Mouse (Mus musculus) cerebellum, adult 9-11 months (tissue): ENCODE measurements around the gene Il4.
"Not testable (repeated sequence)": the region's sequence is repeated elsewhere in the genome, so short reads cannot be mapped to it uniquely, and the experiment has no call there.

Experiments
- DNase-seq: peaks from one replicate; pipeline ENCODE4 v3.0.0; 2022

Gene Il4

DNA sequence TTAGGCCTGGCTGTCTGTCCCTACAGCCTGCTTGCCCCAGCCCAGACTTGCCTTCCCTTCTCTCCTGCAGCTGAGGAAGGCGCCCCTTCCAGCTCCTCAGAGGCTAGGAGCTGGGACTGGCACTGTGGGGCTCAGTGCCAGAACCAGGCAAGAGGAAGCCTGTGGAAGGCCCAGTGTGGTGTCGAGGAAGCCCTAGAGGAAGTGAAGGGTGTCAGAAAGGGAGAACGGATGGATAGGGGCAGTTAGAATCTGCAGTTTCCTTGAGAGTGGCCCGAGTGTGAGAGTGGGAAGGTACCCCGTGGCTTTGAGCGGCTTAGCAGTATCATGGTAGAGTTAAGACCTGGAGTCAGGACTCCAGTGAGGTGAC is 4.0 kb upstream of the Il4 start:
- DNase-seq = no peak

DNA sequence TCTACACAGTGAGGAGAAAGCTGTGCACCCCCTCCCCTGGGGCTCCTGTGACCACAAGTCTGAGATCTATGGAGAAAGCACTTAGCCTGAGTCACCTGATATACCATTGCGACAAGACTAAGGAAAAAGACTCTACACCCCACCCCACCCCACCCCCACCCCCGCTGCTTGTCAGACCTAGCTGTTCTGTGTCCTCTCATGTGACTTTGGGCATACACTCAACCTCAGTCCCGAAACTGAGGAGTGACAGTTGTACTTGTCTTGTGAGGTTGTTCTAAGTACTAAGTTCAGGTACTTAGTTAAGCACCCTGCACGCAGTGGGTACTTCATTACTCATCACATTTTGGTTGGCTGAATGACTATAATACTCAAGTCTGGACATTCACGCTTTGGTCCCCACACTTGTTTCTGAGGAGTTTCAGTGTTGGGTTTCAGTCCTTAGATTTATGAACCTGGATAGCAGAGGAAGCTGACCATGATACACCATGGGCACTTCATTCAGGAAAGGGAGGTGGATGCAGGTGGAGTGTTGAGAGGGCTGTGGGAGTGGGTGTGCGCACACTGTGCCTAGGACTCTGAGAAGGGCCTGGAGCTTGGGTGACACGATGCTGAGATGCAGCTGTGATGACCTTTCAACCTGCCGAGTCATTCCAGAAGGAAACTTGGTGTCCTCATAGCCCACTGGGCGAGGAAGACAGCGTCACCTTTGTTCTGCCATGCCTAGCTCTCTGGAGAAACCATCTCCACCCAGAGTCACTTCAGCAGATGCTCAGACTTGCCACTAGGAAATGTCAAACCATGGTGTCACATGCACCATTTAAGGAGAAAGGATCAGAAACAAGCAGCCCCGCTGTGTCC is 3.3 kb upstream of the Il4 start:
- DNase-seq = no peak

DNA sequence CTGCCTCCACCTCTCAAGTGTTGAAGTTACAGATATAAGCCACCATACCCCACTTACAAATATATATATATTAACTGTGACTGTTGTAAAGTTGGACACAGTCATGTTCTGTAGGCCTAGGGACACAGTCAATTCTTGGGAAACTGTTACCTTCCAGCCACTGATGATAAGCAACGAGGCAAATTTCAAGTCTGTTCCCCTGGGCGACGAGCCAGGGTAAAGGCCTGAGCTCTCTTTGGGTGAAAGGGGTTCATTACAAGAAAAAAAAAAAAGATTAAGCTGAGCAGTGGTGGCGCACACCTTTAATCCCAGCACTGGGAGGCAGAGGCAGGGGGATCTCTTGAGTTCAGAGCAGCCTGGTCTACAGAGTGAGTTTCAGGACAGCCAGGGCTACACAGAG is 1.6 kb upstream of the Il4 start:
- no peak for DNase-seq

DNA sequence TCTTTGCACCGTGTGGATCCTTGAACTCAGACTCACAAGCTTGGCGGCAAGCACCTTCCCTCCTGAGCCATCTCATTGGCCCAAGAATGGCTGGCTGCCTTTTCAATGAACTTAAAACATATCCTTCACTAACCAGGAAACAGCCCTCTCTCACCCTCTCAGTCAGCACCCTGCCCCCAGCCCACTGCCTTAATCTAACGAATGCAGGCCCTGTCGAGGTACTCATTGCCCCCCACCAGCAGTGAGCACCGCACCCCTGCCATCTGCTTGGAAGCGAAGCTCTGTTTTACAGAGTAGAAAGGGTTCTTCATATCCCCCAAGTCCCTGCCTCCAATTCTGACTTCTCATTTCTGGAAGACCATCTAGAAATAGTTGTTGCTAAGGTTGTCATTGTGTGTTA is 959 bp upstream of the Il4 start:
- DNase-seq = no peak

DNA sequence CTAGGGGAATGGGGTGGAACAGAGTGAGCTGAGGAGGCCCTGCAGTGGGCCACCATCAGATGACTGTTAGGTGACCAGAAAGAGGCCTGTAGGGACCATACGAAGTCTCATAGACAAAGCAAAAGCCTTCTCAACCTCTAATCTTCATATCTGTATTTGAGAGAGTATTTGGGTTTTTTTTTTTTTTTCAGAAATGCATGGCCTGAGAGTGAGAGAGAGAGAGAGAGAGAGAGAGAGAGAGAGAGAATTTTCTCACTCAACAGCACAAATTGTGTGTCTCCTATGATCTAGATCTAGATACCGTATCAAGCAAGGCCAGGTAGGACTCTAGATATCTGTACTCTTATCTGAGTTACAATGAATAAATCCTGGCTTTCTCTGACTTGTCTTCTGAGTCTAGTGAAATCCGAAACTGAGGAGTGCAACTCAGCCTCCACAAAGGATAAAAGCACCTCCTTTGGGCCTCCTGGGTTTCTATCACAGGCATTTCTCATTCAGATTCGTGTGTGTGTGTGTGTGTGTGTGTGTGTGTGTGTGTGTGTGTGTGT is 833 bp downstream of the Il4 start:
- no peak for DNase-seq

DNA sequence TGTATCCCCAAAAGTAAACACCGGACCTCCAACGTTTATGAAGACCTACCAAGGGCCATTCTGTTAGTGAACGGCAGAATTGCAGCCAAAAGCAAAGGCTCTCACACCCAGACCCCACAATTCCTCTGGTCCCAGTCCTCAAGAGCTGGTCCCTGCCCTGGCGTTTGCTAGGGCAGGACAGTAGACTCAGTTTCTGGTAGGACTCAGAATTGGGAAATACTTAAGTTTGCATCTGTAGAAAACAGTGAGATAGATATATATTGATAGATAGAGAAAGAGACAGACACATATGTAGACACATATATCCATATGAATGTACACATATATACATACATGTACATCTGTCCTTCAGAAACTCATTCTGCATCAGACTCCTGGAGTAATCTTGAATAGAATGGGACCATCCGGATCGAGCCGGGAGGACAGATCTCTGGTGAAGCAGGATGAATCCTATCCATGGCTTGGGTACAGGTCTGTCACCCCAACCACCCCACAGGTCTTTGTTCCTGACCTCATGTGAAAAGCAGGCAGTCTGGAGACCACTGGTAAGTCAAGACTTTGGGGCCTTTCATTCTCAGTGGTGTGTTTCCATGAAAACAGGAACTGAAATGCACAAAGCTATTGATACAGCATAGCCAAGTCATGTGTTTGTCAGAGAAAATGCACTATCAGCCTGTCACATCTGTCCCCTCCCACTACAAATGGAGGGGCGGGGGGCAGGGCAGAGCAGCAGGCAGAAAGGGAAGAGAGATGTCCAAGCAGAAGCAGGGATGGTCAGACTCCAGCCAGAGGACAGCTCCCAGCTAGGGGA is 1.5 kb downstream of the Il4 start:
- DNase-seq = no peak

DNA sequence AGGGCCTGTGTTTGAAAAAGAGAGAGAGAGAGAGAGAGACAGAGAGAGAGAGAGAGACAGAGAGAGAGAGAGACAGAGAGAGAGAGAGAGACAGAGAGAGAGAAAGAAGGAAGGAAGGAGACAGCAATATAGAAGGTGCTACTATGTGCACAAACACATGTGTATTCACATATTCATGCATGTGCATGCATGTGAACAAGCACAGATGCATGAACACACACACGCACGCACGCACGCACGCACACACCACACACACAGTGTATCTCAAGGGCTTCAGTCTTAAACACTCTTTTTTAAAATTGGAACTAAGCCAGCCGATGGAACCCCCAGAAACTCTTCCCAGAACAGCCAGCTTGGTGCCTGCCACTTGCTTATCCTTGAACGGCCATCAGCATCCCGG is 2.9 kb downstream of the Il4 start:
- DNase-seq = no peak

DNA sequence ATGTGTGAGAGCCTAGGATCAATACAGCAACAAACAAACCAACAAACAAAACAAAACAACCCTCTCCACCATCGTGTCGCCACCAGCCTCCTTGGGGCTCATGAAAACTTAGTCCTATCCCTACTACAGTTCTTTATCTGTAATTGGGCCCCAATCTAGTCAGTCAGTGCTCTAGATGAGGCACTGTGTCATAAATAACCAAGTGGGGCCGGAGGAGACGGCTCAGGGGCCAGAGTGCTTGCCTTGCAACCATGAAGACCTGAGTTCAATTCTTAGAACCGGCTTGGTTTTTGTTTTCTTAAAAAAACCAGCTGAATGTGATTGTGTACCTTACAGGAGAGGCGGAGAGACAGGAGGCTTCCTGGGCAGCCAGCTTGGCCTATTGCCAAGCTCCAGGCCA is 3.3 kb downstream of the Il4 start:
- DNase-seq = no peak

DNA sequence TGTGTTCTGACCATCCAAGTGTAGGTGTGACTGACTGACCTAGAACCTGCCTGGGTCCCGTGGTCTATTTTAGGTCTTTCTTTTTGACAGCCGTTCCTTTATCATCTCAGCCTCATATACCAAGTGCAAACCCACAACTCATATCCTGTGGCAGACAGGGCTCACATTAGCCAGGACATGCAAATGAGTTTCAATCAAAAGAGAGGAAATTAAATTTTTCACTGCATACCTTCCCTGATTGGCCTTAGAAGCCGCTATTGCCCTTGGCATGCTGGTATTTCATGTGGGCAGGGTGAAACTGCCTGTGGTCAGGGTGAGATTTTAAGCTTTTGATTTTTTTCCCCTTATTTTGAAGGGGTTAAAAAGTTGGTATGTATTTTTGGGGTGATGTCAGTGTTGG is 8.8 kb downstream of the Il4 start:
- DNase-seq = no peak

DNA sequence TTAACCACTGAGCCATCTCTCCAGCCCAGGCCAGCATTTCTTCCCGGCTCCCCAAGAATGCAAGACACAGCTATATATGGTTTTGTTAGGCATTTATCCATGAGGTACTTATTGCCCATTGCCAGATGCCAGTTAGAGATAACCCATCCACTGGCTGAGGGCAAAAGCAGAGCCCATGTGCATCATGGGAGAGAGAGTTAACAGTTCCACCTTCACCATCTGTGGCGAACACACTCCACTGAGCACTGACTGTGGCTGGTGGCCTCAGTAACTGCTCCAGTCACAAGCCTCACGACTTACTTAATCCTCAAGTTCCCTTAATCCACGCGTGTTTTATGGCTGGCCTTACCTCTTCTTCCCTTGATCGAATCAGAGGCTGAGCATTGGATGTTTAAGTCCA is 9.2 kb downstream of the Il4 start:
- no peak for DNase-seq

DNA sequence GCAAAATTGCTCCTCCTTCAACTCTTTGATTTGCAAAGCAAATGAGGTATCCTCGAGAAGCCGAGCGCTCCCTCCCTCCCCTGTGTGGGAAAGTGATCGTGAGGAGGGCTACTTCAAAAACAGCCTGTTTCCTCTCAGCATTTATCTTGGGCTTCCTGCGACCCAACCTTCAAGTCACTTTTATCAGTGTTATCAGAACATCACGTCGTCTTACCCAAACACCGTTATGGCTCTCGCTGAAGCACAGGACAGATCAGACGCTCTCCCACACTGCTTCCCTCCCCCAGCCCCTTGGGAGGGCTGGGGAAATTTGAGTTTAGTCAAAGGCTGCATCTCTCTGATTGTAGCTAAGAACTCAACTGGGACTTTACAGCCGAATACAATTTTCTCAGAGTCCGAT is 12.9 kb downstream of the Il4 start:
- no peak for DNase-seq

DNA sequence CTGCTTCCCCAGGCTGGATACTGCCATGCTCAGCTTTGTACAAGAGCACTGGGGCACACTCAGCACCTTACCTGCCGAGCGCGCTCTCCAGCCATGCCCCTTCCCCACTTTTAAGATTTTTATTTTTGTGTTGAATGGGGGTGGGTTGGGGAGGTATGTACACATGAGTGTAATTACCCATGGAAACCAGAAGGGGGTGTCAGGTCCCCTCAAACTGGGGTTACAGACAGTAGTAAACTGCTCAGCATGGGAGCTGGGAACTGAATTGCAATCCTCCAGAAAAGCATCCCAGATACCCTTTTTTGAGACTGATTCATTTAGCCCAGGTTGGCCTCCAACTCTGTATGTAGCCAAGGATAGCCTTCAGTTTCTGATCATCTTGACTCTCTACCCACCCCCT is 13.5 kb downstream of the Il4 start:
- DNase-seq = no peak

DNA sequence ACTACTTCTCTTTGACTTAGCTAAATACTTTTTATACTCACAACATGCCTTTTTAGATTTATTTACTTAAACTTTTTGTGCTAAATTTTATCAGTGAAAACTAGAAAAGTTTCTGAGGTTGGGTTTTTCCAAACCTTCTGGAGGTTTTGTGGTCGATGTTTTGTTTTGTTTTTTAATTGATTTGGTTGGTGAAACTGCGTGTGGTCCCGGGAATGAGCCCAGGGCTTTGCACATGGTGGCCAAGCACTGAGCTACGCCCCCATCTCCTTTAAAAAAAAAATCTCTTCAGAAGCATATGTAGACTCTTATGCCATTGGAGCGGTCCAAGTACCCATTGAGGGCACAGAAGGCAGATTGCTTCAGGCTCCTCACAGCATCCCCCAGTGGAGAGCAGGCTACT is 27.4 kb downstream of the Il4 start:
- DNase-seq = no peak

DNA sequence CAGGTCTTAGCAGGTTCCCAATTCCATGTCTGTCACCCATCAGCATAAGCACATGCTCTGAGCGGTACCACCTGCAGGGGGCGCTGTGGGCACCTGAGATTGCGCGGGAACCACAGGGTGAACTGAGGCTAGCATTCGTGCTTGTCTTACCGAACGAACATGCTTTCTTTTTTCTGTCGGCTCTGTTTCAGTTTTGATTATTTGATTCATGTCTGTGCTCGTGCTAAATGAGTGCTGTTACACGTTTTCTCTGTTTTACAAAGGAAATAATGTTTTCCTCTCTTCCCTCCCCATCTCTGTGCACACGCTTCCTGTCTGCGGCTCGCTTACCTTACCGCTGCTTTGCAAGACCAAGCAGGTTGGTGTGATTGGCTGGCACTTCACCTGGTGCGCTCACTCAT is 28.1 kb downstream of the Il4 start:
- DNase-seq = no peak

DNA sequence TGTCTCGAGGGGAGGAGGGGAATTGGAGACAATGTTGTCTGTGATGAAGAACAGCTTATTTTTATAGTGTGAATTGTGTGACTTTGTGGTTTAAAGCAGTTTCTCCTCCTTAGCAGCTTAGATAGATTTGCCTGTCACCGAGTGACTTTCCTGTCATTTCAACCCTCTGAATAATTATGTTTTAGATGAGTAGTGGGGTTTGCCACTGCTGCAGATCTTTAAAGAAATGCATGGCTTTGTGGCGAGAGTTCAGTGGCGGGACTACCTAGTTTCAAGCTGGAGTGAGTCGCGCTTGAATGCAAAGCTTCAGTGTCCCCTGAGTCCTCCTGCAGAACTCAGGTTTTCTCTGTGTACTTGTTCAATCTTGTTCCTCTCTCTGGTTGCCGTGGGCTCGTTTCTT is 30.2 kb downstream of the Il4 start:
- DNase-seq = no peak

DNA sequence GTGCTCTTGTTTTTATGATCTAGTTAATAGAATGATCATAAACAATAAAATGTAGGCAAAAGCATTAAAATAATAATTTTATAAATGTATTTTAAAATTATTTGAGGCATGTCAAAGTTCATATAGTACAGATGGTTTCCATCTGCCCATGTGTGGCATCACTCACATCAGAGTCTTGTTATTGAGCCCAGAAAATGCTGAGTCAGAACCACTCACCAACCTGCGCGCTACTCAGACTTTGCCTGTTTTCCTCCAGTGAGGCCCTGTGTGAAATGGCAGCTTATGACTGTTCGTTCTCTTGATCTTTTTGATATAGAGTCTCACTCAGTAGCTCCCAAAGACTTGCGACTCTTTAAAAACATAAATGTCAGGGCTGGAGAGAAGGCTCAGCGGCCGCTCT is 33.0 kb downstream of the Il4 start:
- no peak for DNase-seq

DNA sequence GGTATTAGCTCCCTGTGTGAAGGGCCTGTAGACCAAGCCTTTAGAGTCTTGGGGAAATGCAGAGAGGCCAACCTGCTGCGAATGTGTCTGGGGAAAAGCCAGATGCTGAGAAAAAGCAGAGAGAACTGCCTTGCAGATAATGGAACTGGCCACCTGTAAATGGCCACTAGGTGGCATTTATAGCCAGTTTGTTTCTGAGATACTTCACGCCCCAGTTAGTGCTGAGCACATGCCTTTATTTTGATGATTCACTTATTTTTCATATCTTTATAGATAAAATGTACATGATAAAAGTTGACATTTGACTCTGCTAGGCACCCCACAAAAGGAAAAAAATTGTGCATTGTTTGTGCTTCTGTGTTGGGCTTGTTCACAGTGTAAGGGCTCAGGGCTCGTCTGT is 33.6 kb downstream of the Il4 start:
- no peak for DNase-seq

DNA sequence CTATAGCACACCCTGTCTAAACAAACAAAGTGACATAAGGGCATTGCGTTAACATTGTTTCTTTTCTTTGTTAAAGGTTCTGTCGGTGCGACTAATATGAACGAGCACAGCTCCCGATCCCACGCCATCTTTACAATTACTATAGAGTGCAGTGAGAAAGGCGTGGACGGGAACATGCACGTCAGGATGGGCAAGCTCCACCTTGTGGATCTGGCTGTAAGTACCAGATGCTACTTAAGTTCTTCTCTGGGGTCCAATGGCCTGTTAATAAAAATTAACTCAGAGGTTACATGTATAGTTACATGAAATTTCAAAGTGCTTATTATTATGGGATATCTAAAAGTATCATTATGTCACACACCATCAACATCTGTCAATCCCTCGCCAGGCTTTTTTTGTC is 35.3 kb downstream of the Il4 start:
- no peak for DNase-seq

DNA sequence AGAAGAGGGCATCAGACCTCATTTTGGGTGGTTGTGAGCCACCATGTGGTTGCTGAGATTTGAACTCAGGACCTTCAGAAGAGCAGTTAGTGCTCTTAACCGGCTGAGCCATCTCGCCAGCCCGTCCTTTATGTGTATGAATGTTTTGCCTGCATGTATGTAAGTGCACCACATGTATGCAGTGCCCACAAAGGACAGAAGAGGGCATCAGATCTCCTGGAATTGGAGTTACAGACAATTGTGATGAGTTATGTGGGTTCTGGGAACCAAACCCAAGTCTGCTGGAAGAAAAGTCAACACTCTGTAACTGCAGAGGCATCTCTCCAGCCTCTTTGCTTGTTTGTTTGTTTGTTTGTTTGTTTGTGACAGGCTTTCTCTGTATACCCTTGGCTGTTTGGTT is 37.9 kb downstream of the Il4 start:
- DNase-seq = no peak

DNA sequence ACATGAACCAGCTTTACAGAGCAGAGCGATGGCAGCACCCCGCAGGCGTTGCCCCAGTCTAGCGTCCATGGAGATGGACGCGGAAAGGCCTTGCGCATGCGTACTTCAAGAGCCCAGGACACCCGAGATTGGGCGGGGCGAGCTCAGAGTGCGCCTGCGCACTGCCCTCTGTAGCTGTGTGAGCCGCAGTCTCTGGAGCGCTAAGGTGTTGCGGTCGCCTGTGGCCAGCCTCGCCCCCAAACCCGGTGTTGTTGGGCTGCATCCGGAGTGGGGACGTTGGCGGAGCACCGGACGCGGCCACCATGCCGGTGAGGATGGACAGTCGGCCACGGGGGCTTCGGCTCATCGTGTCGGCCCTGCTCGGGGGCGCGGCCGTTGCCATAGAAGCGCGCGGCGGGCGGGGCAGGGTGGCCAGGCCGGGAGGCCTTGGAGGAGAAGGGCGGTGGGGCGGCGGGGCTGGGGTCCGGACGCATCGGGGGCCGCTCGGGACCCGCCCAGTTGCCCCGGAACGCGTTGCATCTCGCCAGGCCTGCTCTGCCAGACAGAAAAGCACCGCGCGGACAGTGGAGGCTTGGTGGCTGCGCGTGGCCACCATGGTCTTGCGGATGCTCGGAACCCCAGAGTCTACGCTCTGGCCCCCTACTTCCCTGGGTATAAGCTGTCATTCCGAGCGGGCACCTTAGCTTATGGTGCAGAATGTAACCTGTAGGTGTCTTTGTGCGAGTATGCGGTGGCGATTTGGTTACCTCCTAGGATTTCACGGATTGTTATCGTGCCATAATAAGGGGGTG is 51.0 kb downstream of the Il4 start, which contains the start of gene Kif3a:
Gene Kif3a, plus strand, starts transcription at position 156 of the 791 bp plus-strand sequence.
- DNase-seq = peak; percentile 97

DNA sequence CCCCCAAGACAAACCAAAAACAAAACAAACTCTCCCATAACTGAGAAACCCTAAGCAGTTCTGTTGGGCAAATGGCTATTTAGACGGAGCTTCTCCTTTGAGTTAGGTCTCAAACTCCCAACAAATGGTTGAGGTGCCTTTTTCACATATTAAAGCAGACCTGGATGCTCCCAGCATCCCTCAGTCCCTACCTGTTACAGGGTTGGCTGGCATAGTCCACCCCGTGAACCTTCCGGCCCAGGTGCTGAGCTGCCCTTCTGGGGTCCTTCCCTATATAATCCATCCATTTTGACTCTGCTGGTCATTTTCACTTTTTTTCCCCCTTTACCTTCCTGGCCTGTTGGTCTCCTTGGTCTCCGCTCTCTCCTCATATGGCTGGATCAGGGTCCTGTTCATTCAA is 51.8 kb downstream of the Il4 start:
- DNase-seq = no peak

DNA sequence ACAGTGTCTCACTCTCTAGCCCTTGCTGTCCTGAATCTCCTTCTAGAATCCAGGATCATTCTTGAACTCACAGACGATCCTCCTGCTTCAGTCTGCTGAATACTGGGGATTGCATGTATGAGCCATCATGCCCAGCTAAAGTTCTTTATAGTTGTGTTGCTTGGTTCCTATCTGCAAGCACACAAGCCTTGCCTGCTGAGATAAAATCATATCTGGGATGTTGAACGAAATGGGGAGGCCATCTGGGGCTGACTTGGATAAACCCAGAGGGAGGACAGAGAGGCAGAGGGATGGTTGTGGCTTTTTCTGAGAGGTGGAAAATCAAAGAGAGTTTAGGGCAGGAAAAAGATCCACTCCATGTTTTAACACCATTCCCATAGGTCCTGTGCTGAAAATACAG is 56.5 kb downstream of the Il4 start:
- DNase-seq = no peak

DNA sequence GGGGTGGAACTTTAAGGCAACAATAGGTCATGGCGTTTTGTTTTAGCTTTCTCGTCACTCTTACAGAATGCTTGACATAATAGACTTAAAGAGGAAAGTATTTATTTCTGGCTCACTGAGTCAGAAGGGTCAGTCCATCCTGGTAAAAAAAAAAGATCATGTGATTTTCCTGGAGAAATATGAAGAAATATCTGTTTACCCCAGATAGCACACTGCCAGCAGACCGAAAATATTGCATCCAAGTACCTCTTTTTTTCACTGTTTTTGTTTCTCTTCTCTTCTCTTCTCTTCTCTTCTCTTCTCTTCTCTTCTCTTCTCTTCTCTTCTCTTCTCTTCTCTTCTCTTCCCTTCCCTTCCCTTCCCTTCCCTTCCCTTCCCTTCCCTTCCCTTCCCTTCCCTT is 58.5 kb downstream of the Il4 start:
- DNase-seq = not testable (repeated sequence)
